Mouse (Mus musculus) macrophage (primary cell): ENCODE measurements around the gene Selenoi. TPM values are rescaled to one million over a fixed set of nuclear protein-coding genes. Genes with fewer than 3 reads are reported as not detected.

Experiments
- polyA plus RNA-seq: library from polyadenylated mRNA; stranded (reverse); fragments of 250-400 nt; gene quantifications from 3 replicates; pipeline ENCODE4 v1.2.4, GENCODE M21; 2018; ENCODE audit warnings: inconsistent platforms

The Selenoi gene
- polyA plus RNA-seq, 1 experiment from 2014 or later = 4.8 TPM

Other genes starting within 250 kb of the Selenoi start
- gene Il6, start 219.5 kb upstream of the Selenoi start, polyA plus RNA-seq = 0.43 to 0.53 TPM in 2 of 3 replicates, not detected in the other
- 4.2 to 21.7 TPM (median 11.2 TPM) in 3 replicates for gene Tyms, start 159.0 kb upstream of the Selenoi start, polyA plus RNA-seq
- gene Garem2, start 127.4 kb upstream of the Selenoi start, polyA plus RNA-seq = not detected in 3 replicates
- not detected in 3 replicates for gene 3110082J24Rik, start 126.5 kb upstream of the Selenoi start, polyA plus RNA-seq
- 94.5 to 203 TPM (median 100 TPM) in 3 replicates for gene Hadha, start 77.4 kb upstream of the Selenoi start, polyA plus RNA-seq
- gene Hadhb, start 77.3 kb upstream of the Selenoi start, polyA plus RNA-seq = 80.0 to 113 TPM (median 89.1 TPM) in 3 replicates
- gene Adgrf3, start 26.9 kb upstream of the Selenoi start, polyA plus RNA-seq = not detected in 3 replicates
- gene Drc1, start 48.8 kb downstream of the Selenoi start, polyA plus RNA-seq = not detected in 3 replicates
- gene Otof, start 229.4 kb downstream of the Selenoi start, polyA plus RNA-seq = not detected in 3 replicates
- gene 1700001C02Rik, start 233.5 kb downstream of the Selenoi start, polyA plus RNA-seq = not detected in 3 replicates